Mouse (Mus musculus) gastrocnemius, postnatal 14 days (tissue): Measurements from ENCODE around the gene Lrrn4. TPM values are rescaled to one million over a fixed set of nuclear protein-coding genes. Genes with fewer than 3 reads are reported as not detected.
A peak's percentile ranks its signal among the peaks of the same experiment; 100 is the strongest.

Experiments used
- DNase-seq: peaks from one replicate; pipeline ENCODE4 v3.0.0; 2021; ENCODE audit warnings: mixed read lengths
- intact Hi-C: fragments of 180-260 bp; cut with DNase I; formaldehyde crosslinking; loops from one replicate; pipeline ENCODE4 v1.15.1; 2025; ENCODE audit warnings: low total_unique reads
- long read RNA-seq, 2 experiments: library from polyadenylated mRNA; stranded (forward); transcript quantifications; one replicate each; pipeline ENCODE4 v2.0.0; 2021
- total RNA-seq, 2 experiments: library from RNA; stranded (reverse); gene quantifications; 2 replicates each; pipeline ENCODE4 v1.2.3; 2021

Gene Lrrn4
- not detected for total RNA-seq
- long read RNA-seq, experiment 1, result 0 reads
- long read RNA-seq, experiment 2, result 0 reads

DNA sequence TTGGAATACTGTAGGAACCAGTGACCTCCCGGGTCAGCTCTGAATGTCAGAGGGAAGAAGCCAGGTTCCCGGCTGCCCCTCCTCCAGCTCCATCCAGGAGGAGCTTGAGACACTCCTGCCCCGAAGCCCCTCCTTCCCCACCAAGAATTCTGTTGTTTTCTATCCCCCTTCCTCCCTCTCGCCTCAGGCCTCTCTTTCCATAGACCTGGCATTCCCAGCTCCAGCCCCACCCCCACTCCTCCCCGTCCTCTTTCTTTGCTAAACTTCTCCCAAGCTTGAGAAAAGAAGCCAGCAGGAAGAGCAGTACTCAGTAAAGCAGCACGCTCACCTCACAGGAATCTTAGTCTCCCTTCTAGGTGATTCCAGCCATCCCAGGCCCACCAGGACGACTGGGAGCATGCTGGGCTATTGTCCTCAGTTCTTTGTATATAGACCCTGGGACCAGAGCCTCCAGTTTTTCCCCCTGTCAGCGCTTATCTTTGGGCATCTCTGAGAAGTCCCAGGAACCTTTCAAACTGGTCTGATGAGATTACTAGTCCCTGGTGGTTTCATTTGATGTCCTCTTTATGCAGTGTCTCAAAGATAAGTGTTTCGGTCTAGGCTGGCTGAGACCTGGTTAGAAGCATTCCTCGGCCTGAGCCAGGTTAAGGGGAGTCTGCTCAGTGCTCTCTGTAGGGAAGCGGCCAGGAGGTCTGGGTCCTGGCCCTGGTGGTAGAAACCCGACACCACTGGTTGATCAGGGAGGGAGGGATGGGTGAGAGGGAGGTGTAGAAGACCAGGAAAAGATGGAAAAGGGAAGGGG is at the start of gene Lrrn4:
Lrrn4 (minus strand) TSS at position 48 of the 802 bp plus-strand sequence.
- DNase-seq, result no peak
- intact Hi-C loops, result no loop called here

- DNase-seq, result no peak
- intact Hi-C loops, result no loop called here
Measured at GRCm38 (mm10) chr2:132928999-132929398, 48.3 kb upstream of the Lrrn4 start.

GRCm38 (mm10) chr2:132927871-132928270 is 47.2 kb upstream of the Lrrn4 start:
- intact Hi-C loops, result no loop called here

DNA sequence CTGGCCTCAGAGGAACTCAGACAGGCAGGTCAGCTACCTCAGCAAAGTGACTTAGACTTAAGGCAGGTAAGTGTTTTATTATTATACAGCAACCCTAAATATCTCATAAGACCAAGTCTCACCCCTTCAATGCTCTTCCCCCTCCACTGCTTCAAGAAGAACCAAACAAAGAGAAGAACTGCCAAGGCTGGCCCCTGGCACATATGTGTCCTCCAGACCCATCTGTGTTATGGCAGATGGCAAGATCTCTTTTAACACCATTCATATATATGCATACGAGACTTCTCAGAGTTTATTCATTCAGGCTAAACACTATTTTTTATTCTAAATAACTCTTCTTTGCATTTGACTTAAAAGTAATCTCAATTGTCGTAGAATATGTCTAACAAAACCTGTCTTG is 46.6 kb upstream of the Lrrn4 start:
- DNase-seq, result no peak
- intact Hi-C loops, result no loop called here

More at GRCm38 (mm10) chr2:132927871-132928270, 47.2 kb upstream of the Lrrn4 start:
- no peak for DNase-seq

DNA sequence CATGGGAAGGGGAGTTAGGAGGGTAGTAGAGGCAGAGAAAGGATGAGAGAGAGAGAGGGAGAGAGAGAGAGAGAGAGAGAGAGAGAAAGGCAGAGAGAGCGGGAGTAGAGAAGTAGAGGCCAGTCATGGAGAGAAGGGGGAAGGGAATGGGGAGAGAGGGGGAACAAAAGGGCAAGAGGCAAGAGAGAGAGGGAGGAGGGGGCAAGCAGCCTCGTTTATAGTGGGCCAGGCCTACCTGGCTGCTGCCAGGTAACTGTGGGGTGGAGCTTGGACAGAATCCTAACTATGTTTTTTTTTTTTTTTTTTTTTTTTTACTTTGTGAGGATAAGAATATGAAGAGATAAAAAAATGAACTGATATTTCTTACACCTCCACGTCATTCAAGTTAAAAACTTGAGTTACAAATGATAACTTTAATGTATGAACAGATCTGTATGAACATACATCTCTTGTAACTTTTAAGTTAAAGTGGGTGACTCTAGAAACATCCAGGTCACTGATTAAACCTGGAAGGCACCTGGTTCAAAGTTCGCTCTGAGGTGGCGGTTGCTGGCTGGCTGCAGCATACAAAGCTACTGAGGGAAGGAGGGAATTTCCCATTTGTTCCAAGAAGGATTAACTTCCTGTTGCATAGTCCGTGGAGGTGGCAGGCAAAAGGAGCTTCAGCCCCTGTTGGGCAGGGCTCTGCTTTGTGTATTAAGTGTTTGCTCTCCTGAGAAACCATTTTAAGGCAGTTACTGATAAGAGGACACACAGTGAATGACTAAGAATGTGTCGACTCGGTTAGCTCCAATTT is 42.8 kb upstream of the Lrrn4 start:
- no peak for DNase-seq

DNA sequence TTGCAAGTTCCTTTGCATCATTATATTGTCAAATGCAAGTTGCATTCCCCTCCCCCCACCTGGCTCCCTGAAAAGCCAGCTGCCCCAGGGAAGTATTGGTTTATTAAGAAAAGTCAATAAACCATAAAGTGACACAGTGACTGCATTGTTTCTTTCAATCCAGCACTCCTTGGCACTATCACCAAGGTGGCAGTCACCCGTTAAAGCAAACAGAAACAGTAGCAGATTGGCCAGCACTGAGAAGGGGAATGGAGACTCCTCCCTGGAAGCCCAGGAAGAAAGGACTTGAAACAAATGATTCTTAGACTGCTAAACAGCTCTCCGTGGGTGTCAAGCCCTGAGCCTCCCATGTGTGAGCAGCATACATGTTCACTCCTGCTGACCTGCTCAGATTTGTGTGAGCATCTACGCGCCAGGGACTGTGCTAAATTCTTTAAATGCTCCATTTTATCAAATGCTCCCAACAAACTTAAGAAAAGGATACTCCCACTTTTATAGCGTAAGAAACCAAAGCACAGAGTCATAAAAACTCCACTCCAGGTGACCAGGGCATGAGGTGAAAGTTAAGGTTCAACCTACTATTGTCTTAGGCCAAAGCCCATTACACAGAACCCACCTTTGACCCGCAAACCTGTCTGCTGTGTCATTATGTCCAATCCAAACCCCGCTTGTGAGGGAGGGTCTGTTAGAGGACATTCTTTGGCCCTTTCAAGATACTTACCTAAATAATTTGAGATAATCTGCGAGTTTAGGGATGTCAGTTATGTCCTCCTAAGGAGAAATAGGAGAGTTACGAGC is 41.6 kb upstream of the Lrrn4 start:
- no peak for DNase-seq

More for the DNA sequence above, 42.8 kb upstream of the Lrrn4 start:
- intact Hi-C loops, result no loop called here

DNA sequence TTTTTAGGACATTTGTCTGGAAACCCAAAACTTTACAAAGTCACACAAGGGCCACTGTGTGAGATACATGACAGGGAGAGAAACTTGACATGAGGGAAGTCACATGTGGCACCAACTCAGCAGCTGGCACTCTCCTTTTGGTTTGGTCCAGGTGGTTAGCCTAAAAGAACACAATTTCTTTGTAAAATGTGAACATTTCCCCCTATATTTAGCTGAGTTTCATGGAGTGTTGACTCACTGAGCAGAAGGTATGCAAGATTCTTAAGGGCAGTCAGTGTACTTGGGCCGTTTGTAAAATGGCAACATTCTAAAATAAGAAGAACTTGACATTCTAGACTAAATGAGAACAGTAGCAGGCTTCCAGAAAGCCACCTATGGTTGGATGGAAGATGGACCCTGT is 34.1 kb upstream of the Lrrn4 start:
- no peak for DNase-seq
- intact Hi-C loops, result no loop called here

More for the DNA sequence above, 41.6 kb upstream of the Lrrn4 start:
- intact Hi-C loops, result no loop called here

DNA sequence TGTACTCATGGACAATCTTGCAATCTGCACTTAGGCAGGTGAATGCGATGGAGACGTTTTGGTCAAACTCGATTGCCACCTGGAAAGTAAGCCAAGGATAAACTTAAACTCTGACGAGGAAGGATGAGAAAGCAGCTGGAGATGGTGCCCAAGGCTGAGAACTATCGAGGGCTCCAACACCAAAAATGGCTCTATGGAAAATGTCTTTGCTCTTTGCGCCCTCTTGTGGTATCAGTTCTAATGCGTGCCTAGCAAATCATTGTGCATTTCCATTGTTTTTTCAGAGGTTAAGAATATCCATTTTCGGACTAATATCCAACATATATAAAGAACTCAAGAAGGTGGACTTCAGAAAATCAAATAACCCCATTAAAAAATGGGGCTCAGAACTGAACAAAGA is 26.1 kb upstream of the Lrrn4 start:
- intact Hi-C loops, result loop anchor here (5.0 kb wide), 1 partner anchor 59 kb away; the partner anchor contains the start of gene Crls1
- peak; percentile 8 for DNase-seq

DNA sequence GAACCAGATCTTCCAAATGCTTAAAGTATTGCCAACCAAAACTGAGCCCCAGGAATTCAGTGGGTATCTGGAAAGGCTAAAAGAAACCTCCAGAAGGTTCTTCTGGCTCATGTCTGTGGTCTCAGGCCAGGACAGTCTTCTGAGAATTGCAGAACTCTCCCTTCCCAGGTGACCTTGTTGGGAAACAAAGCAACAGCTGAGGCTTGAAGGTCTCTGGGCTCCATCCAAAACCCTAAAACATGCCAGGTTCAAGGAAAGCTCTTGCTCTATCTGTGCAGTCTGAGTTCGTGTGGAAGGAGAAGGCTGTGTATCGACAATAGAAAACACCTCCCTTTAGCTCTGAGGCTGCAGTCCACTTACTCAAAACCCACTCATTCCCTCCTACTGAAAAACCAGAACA is 24.3 kb upstream of the Lrrn4 start:
- DNase-seq, result no peak
- intact Hi-C loops, result loop anchor here (5.0 kb wide), 2 partner anchors 58 to 388 kb away; partner anchors contain the start of gene Crls1

DNA sequence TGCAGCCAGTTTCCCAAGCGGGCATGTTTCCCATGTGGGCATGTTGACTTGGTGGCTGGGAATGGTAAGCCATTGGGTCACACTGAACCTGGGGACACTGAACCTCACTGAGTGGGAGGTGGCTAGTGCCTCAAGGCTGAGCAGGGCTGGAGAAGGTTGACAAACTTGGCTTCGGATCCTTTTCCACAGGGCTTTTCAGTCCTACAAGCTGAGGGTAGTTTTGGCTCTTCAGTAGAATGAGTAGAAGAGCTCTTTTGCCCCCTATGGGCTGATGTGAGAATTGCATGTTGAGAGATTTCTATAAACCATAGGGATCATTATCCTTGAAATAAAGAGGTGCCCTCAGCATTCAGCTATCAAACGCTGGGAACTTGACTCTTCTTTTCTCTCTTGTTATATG is 22.8 kb upstream of the Lrrn4 start:
- peak; percentile 6 for DNase-seq
- intact Hi-C loops, result loop anchor here (5.0 kb wide), 1 partner anchor 386 kb away; no protein-coding TSS in a partner anchor

DNA sequence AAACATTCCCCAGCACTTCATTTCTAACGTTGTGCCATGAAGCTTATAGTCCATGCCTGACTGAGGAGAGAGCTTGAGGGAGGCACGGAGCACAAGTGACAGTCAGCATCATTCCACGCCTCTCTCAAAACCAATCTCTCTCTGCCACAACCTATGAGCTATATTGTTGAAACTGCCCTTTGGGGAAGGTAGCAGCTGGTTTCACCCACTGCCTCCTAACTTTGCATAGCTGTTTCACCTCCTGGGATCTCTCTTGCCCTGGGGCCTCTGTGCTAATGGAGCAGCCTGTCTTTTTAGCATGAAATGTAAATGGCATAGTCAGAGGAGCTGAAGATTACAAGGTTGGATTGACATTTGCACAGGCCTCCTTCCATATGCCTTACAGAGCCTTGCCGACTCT is 21.4 kb upstream of the Lrrn4 start:
- intact Hi-C loops, result loop anchor here (5.0 kb wide), 1 partner anchor 385 kb away; no protein-coding TSS in a partner anchor
- DNase-seq, result no peak

GRCm38 (mm10) chr2:132901636-132902035 is 20.9 kb upstream of the Lrrn4 start:
- intact Hi-C loops, result loop anchor here (5.0 kb wide), 1 partner anchor 384 kb away; no protein-coding TSS in a partner anchor
- no peak for DNase-seq

- intact Hi-C loops, result loop anchor here (5.0 kb wide), 1 partner anchor 383 kb away; no protein-coding TSS in a partner anchor
- no peak for DNase-seq
Measured at GRCm38 (mm10) chr2:132900596-132900995, 19.9 kb upstream of the Lrrn4 start.

GRCm38 (mm10) chr2:132898211-132898610 is 17.5 kb upstream of the Lrrn4 start:
- DNase-seq, result no peak
- intact Hi-C loops, result no loop called here

- no peak for DNase-seq
- intact Hi-C loops, result no loop called here
Measured at GRCm38 (mm10) chr2:132893826-132894225, 13.1 kb upstream of the Lrrn4 start.

DNA sequence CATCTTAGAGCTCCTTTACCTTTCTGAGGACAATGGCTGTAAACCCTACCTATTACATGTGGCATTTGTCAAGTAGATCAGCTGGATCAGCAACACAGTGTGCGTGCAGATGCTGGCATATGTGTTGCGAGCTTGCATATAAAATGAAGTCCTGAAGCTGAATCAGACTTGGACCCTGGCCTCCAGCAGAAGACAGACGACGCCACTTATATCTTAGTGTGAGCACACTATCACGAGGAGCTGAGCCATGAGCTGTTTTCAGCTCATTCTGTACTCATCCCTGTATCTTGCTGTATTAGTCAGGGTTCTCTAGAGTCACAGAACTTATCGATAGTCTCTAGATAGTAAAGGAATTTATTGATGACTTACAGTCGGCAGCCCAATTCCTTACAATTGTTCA is 4.6 kb upstream of the Lrrn4 start:
- DNase-seq, result no peak
- intact Hi-C loops, result no loop called here

DNA sequence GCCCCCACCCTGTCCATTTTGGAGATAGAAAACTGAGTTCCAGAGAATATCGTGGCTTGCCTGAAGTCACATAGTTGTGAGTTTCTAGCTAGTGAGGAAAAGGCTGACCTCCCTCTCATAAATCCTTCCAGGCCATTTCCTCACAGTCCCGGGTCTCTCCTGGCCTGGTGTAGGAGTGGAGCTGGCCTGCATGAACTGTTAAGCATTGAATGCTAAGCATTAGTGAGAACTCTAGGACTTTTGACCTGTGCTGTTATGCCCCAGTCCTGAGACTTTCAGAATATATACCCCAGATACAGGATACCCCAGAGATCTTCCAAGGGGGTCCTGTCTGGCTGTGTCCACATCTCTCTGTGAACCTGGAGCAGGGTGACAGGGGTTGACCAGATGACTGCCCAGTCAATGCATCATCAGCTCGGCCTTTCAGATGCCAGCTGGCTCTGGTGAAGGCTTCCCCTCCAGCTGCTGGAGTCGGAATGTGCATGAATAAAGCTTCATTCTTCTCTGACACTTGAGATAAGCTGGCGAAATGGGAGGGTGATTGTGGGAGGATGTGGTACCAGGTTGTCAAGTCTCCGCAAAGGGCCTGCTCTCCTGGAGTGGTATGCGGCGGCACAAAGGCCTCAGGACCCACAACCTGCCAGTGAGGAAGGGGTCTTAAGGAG is 3.7 kb upstream of the Lrrn4 start:
- intact Hi-C loops, result no loop called here
- DNase-seq, result no peak

GRCm38 (mm10) chr2:132879261-132880044 is 1.2 kb downstream of the Lrrn4 start:
- DNase-seq, result peak; percentile 46
- intact Hi-C loops, result no loop called here
